Mouse (Mus musculus): ENCODE measurements around the gene Phc3. TPM values are rescaled to one million over a fixed set of nuclear protein-coding genes. Genes with fewer than 3 reads are reported as not detected.
A peak's percentile ranks its signal among the peaks of the same experiment; 100 is the strongest.

The Phc3 gene
- polyA plus RNA-seq, 1 experiment = 15.2 TPM

DNA sequence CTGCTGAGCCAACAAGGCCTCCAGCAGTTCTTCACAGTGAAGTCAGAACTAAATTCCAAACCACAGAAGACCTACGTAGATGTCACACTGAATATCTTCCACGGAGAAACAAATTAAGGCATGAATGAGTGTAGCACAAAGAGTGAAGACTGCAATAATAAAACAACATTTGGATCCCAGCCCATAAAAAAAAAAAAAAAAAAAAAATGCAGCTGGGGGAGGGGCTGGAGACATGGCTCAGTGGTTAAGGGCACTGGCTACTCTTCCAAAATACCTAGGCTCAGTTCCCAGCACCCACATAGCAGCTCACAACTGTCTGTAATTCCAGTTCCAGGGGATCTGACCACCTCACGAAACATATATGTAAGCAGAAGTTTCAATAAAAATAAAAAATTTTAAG is 5.0 kb downstream of the Phc3 start:
- Histone ChIP-seq H3K27ac (ENCODE audit: control insufficient read depth, insufficient read depth, low read depth, low read length, poor library complexity) (no peak overlapping the region), H3K4me1 (ENCODE audit: control insufficient read depth, insufficient read depth, low read length) (no peaks in the 10 kb centered on the region; the same call in 1 of the 2 replicates), H3K4me3 (replicated peaks; ENCODE audit: control insufficient read depth, low read depth, low read length) (no peak overlapping the region)
- 92% methylated on average over 3 of the region's 3 CpGs for WGBS
- TF ChIP-seq CTCF (IDR thresholded peaks at IDR 0.05; ENCODE audit: control insufficient read depth, insufficient read depth, low read length) = no peak
- TF ChIP-seq POLR2A (IDR thresholded peaks at IDR 0.05; ENCODE audit: borderline replicate concordance, control insufficient read depth, low read depth, low read length) = no peak

DNA sequence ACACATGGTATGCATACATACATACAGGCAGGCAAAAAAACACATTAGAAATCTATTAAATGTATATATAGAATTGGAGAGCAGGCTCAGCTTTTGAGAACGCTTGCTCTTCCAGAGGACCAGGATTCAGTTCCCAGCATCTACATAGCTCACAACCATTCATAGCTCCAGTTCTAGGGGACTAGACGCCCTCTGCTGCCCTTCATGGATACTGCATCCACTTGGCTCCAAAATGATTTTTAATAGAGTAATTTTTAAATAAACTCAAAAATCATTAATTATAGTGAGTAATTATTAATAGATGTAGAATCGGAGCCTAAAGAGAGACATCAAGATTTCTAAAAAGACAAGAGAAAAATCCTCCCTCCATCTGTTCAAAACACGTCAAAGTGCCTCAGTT is 6.1 kb downstream of the Phc3 start:
- no peak overlapping the region for H3K27ac ChIP-seq (ENCODE audit: control insufficient read depth, insufficient read depth, low read depth, low read length, poor library complexity)
- WGBS = 85% methylated on average over 4 of the region's 4 CpGs
- no peaks in the 10 kb centered on the region; the same call in 1 of the 2 replicates for H3K4me1 ChIP-seq (ENCODE audit: control insufficient read depth, insufficient read depth, low read length)
- TF ChIP-seq POLR2A (IDR thresholded peaks at IDR 0.05; ENCODE audit: borderline replicate concordance, control insufficient read depth, low read depth, low read length) (no peak), CTCF (IDR thresholded peaks at IDR 0.05; ENCODE audit: control insufficient read depth, insufficient read depth, low read length) (peak; percentile 21; the same call in 1 of the 2 replicates)
- H3K4me3 ChIP-seq (replicated peaks; ENCODE audit: control insufficient read depth, low read depth, low read length) = no peak overlapping the region

DNA sequence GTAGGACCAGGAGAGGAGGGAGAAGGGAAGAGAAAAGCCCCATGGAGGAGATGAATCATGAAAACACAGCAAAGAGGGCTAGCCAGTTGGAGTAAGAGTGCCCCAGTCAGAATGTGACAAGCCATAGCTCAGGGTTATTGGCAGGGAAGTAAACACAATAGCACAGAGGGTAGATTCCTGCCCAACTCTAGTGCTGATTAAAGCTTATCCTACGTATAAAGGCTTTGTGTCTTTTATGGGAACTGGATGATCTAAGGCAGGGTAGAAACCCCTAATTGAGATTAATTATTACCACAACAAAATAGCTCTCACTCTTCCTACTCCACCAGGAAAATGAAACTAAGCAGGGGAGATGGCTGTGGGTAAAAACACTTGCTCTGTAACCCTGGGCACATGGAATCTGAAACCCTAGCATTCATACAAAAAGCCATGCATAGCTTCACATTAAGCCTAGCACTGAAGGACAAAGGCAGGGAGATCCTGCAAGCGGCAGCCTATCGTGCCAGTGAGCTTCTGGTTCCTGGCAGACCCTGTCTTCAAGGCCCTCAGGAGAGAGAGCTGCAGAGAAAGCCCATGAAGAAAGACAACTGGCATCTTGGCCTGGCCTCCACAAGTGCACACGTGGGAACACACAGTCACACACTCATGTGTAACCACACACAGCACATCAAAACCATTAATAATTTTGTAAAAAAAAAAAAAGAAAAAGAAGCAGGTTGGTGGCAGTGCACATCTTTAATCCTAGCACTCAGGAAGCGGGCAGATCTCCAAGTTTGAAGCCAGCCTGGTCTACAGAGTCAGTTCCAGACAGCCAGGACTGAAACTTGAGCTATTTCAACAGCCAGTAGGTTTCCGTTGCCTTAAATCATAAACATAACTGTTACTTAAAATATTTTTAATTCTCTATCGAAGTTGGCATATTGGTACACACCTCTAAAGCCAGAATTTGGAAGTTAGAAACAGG is 9.1 kb downstream of the Phc3 start:
- Histone ChIP-seq H3K27ac (ENCODE audit: control insufficient read depth, insufficient read depth, low read depth, low read length, poor library complexity) (no peak overlapping the region), H3K4me1 (ENCODE audit: control insufficient read depth, insufficient read depth, low read length) (no peaks in the 10 kb centered on the region; the same call in 1 of the 2 replicates), H3K4me3 (replicated peaks; ENCODE audit: control insufficient read depth, low read depth, low read length) (no peak overlapping the region)
- no peak for TF ChIP-seq POLR2A (IDR thresholded peaks at IDR 0.05; ENCODE audit: borderline replicate concordance, control insufficient read depth, low read depth, low read length)
- TF ChIP-seq CTCF (IDR thresholded peaks at IDR 0.05; ENCODE audit: control insufficient read depth, insufficient read depth, low read length) = no peak
- 80% methylated on average over 7 of the region's 7 CpGs for WGBS

DNA sequence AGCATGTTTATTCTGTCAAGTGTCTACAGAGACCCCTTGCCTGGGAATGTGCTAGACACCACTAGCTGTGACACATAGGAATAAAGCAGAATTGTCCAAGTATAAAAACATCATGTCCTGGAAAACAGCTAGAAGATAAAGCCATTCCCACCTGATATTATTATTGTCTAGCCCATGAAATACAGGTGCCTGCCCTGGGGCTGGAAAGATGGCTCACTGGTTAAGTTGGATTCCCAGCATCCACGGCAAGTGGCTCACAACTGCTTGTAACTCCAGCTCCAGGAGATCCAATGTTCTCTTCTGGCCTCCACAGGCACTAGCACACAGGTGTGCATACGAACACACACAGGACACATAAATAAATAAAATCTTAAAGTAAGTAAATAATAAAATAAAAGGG is 10.5 kb downstream of the Phc3 start:
- WGBS = 81% methylated on average over 2 of the region's 2 CpGs
- TF ChIP-seq CTCF (IDR thresholded peaks at IDR 0.05; ENCODE audit: control insufficient read depth, insufficient read depth, low read length) = no peak
- no peak for TF ChIP-seq POLR2A (IDR thresholded peaks at IDR 0.05; ENCODE audit: borderline replicate concordance, control insufficient read depth, low read depth, low read length)
- H3K4me3 ChIP-seq (replicated peaks; ENCODE audit: control insufficient read depth, low read depth, low read length) = no peak overlapping the region
- H3K4me1 ChIP-seq (ENCODE audit: control insufficient read depth, insufficient read depth, low read length) = no peaks in the 10 kb centered on the region; the same call in 1 of the 2 replicates
- H3K27ac ChIP-seq (ENCODE audit: control insufficient read depth, insufficient read depth, low read depth, low read length, poor library complexity) = no peak overlapping the region

DNA sequence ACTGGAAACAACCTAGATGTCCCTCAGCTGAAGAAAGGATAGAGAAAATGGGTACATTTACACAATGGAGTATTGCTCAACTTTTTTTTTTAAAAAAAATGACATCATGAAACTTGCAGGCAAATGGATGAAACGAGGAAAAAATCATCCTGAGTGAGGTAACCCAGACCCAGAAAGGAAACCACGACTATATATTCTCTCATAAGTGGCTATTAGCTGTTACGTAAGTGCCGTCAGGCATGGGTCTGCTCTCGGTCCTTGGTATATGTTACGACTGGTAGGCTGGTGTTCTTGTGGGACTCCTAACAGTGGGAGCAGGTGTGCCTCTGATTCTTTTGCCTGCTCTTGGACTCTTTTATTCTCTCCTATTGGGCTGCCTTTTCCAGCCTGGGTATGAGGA is 12.9 kb downstream of the Phc3 start:
- 45% methylated on average over 6 of the region's 6 CpGs for WGBS
- no peak overlapping the region for H3K4me3 ChIP-seq (replicated peaks; ENCODE audit: control insufficient read depth, low read depth, low read length)
- TF ChIP-seq CTCF (IDR thresholded peaks at IDR 0.05; ENCODE audit: control insufficient read depth, insufficient read depth, low read length) (no peak), POLR2A (IDR thresholded peaks at IDR 0.05; ENCODE audit: borderline replicate concordance, control insufficient read depth, low read depth, low read length) (no peak)
- H3K4me1 ChIP-seq (ENCODE audit: control insufficient read depth, insufficient read depth, low read length) = no peaks in the 10 kb centered on the region; the same call in 1 of the 2 replicates
- H3K27ac ChIP-seq (ENCODE audit: control insufficient read depth, insufficient read depth, low read depth, low read length, poor library complexity) = no peak overlapping the region

DNA sequence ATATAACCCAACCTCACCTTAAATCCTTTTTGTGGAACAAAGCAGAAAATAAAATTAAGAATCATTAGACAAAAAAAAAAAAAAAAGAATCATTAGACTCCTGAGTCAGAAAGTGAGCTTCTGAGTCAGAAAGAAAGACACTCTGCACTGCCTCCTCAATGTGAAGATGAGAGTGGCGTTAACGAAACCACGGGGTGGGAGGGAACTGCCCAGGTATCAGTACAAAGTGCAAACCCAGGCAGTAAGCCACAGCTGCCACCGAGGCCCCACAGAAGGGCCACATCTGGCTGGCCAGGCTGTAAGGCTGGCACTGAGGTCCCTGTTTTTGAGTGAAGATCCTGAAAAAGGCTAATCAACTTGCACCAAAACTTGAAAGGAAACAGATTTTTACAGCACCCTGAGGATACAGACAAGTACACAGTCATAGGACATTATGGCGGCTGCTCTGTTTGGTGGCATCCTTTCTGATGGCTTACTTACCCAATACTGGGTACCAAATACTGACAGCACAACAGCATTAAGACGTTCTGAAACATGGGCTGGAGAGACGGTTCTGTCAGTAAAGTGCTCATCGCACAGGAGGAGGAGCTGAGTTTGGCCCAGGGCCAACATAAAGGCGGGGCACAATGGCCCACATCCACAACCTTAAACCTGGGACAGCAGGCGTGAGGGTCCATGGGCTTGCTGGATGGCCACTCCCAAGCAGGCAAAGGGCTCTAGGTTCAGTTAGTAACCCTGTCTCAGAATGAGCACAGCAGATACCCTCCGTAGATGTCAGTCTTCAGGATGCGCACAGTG is 16.7 kb downstream of the Phc3 start:
- no peak for TF ChIP-seq POLR2A (IDR thresholded peaks at IDR 0.05; ENCODE audit: borderline replicate concordance, control insufficient read depth, low read depth, low read length)
- TF ChIP-seq CTCF (IDR thresholded peaks at IDR 0.05; ENCODE audit: control insufficient read depth, insufficient read depth, low read length) = no peak
- H3K4me3 ChIP-seq (replicated peaks; ENCODE audit: control insufficient read depth, low read depth, low read length) = no peak overlapping the region
- WGBS = 77% methylated on average over 12 of the region's 12 CpGs
- H3K27ac ChIP-seq (ENCODE audit: control insufficient read depth, insufficient read depth, low read depth, low read length, poor library complexity) = no peak overlapping the region
- H3K4me1 ChIP-seq (ENCODE audit: control insufficient read depth, insufficient read depth, low read length) = no peaks in the 10 kb centered on the region; the same call in 1 of the 2 replicates

DNA sequence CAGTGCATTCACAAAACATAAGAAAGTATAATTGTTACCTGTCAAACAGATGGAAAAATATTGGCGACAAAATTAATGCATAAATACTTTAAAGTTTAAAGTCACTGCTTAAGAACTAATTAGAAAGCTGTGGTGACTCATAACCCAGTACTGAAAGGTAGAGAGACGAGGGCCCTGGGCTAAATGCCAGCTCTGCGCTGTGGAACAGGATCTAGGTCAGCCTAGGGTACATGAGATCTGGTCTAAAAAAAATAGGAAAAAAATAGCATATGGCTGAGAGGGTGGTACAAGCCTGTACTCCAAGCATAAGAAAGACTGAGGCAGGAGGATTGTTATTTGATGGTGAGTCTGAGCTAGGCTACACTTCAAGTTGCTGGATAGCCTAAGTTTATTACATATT is 17.6 kb downstream of the Phc3 start:
- H3K4me1 ChIP-seq (ENCODE audit: control insufficient read depth, insufficient read depth, low read length) = no peaks in the 10 kb centered on the region; the same call in 1 of the 2 replicates
- WGBS = 78% methylated on average over 3 of the region's 3 CpGs
- no peak for TF ChIP-seq POLR2A (IDR thresholded peaks at IDR 0.05; ENCODE audit: borderline replicate concordance, control insufficient read depth, low read depth, low read length)
- no peak for TF ChIP-seq CTCF (IDR thresholded peaks at IDR 0.05; ENCODE audit: control insufficient read depth, insufficient read depth, low read length)
- H3K27ac ChIP-seq (ENCODE audit: control insufficient read depth, insufficient read depth, low read depth, low read length, poor library complexity) = no peak overlapping the region
- H3K4me3 ChIP-seq (replicated peaks; ENCODE audit: control insufficient read depth, low read depth, low read length) = no peak overlapping the region

DNA sequence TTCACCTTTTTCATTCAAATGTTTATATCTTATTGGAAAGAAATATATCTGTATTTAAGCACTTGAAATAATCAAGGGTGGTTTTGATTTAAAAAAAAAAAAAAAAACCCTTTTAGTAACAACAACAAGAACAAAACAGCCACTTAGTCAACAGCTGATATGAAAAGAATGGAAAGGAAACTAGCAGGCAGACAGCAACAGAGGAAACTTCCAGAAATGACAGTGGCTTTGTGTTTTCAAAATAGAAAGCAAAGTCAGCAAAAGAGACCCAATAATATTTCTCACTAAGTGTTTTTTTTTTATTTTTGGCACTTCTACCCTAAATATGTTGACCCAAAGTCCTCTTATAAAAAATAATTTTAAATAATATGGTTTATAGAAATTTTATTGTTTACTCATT is 34.8 kb downstream of the Phc3 start:
- Histone ChIP-seq H3K4me1 (ENCODE audit: control insufficient read depth, insufficient read depth, low read length) (no peaks in the 10 kb centered on the region), H3K27ac (ENCODE audit: control insufficient read depth, insufficient read depth, low read depth, low read length, poor library complexity) (no peak overlapping the region), H3K4me3 (replicated peaks; ENCODE audit: control insufficient read depth, low read depth, low read length) (no peak overlapping the region)
- no peak for TF ChIP-seq CTCF (IDR thresholded peaks at IDR 0.05; ENCODE audit: control insufficient read depth, insufficient read depth, low read length)

Measured in bone marrow, adult 2 months (tissue).